ENCODE assay signal across 15 mouse cellular contexts in genomic region chr5:67301722-67302331, GRCm38 (mm10). TPM values are rescaled to one million over a fixed set of nuclear protein-coding genes. Genes with fewer than 3 reads are reported as not detected.
DNase-seq lines count a peak whose midpoint lies in the region; ATAC-seq and TF ChIP-seq lines count a peak whose summit lies in the region.
"Had no signal": no experiment of that assay in that cellular context is flagged by ENCODE, and none has a peak within 500 bp of the region (broad histone marks: within the 10 kb centered on the region; RNA-seq: fewer than 3 reads in every experiment).

No protein-coding gene starts in this region.

- H3K9ac ChIP-seq in MEL (ENCODE audit: control insufficient read depth, low read depth, low read length, poor library complexity, severe bottlenecking), result peak overlapping the region; percentile 38; the same call in 1 of the 2 replicates
- H3K9ac ChIP-seq: embryonic facial prominence, embryonic 15.5 days; intestine, embryonic 15.5 days; limb, embryonic 15.5 days had no signal

- H3K27me3 ChIP-seq in kidney, adult 2 months (replicated peaks; ENCODE audit: control insufficient read depth, insufficient read depth, low read length), result no peaks in the 10 kb centered on the region
- no peaks in the 10 kb centered on the region for H3K27me3 ChIP-seq in MEL (ENCODE audit: control insufficient read depth in 1 of 2, insufficient read depth in 2 of 2, low read length in 2 of 2)
- H3K27me3 ChIP-seq in forebrain, embryonic 10.5 days (ENCODE audit: poor library complexity, severe bottlenecking), result no peaks in the 10 kb centered on the region
- H3K27me3 ChIP-seq: embryonic facial prominence, embryonic 15.5 days; intestine, embryonic 15.5 days; limb, embryonic 15.5 days; megakaryocyte, embryonic 14.5 days had no signal

- peak; percentile 52 for ATAC-seq in megakaryocyte, adult 5-6 weeks (ENCODE audit: poor library complexity, severe bottlenecking)
- ATAC-seq: forebrain, embryonic 14.5 days; intestine, embryonic 15.5 days had no signal

- no peaks in the 10 kb centered on the region for H3K36me3 ChIP-seq in kidney, adult 2 months (ENCODE audit: control insufficient read depth, insufficient read depth, low read length)
- peaks cover 0 to 25% of the 10 kb centered on the region in 2 experiments; a peak in 2 of 4 replicates for H3K36me3 ChIP-seq in MEL (ENCODE audit: control insufficient read depth in 1 of 2, insufficient read depth in 2 of 2, low read length in 2 of 2)
- no peaks in the 10 kb centered on the region for H3K36me3 ChIP-seq in forebrain, embryonic 10.5 days (replicated peaks)
- H3K36me3 ChIP-seq: embryonic facial prominence, embryonic 15.5 days; heart, embryonic 10.5 days; intestine, embryonic 15.5 days; limb, embryonic 15.5 days had no signal

- no peak for TF ChIP-seq POLR2A in kidney, adult 2 months (IDR thresholded peaks at IDR 0.05; ENCODE audit: low read depth, low read length)
- TF ChIP-seq POLR2A in MEL (IDR thresholded peaks at IDR 0.05; ENCODE audit: control insufficient read depth in 1 of 2, insufficient read depth in 1 of 2, low read depth in 1 of 2, low read length in 2 of 2, poor library complexity in 1 of 2), result no peak

- TF ChIP-seq CTCF in kidney, adult 2 months (conservative IDR thresholded peaks at IDR 0.05; ENCODE audit: insufficient read depth, insufficient read length, low read depth, low read length), result no peak
- no peak for TF ChIP-seq CTCF in MEL (IDR thresholded peaks at IDR 0.05 in 2 of 3, conservative IDR thresholded peaks at IDR 0.05 in 1 of 3; ENCODE audit: control insufficient read depth in 1 of 3, insufficient read depth in 1 of 3, low read depth in 2 of 3, low read length in 3 of 3, poor library complexity in 1 of 3, severe bottlenecking in 1 of 3)

- H3K9me3 ChIP-seq in MEL (replicated peaks; ENCODE audit: insufficient read depth, low read length), result no peaks in the 10 kb centered on the region
- H3K9me3 ChIP-seq in forebrain, embryonic 10.5 days, result no peaks in the 10 kb centered on the region
- H3K9me3 ChIP-seq: embryonic facial prominence, embryonic 15.5 days; heart, embryonic 10.5 days; intestine, embryonic 15.5 days; limb, embryonic 15.5 days; megakaryocyte, embryonic 14.5 days had no signal

- no peak for TF ChIP-seq RAD21 in MEL (IDR thresholded peaks at IDR 0.05; ENCODE audit: low read depth, low read length)

- H3K4me3 ChIP-seq in kidney, adult 2 months (ENCODE audit: insufficient read depth, low read depth, low read length), result no peak overlapping the region
- peak overlapping the region; percentile 23 to 25; a peak in 2 of 4 replicates for H3K4me3 ChIP-seq in MEL (ENCODE audit: control insufficient read depth in 1 of 2, insufficient read depth in 1 of 2, low read depth in 2 of 2, low read length in 2 of 2)
- no peak overlapping the region for H3K4me3 ChIP-seq in forebrain, embryonic 10.5 days
- H3K4me3 ChIP-seq: embryonic facial prominence, embryonic 15.5 days; heart, embryonic 10.5 days; intestine, embryonic 15.5 days; limb, embryonic 15.5 days; megakaryocyte, embryonic 14.5 days had no signal

- 65% methylated on average over 8 of the region's 8 CpGs for WGBS in kidney, adult 2 months
- 93% methylated on average over 7 of the region's 8 CpGs for whole genome bisulfite sequencing in forebrain, embryonic 10.5 days

- H3K79me2 ChIP-seq in MEL (ENCODE audit: control insufficient read depth, insufficient read depth, low read length, poor library complexity), result peaks cover under 1% of the 10 kb centered on the region; the same call in 1 of the 2 replicates

- H3K4me1 ChIP-seq in kidney, adult 2 months (ENCODE audit: control insufficient read depth, insufficient read depth, low read length), result peaks cover 25% of the 10 kb centered on the region
- peaks cover 9 to 19% of the 10 kb centered on the region in 2 experiments; a peak in 3 of 4 replicates for H3K4me1 ChIP-seq in MEL (ENCODE audit: control insufficient read depth in 1 of 2, insufficient read depth in 2 of 2, low read length in 2 of 2)
- peaks cover 6% of the 10 kb centered on the region for H3K4me1 ChIP-seq in forebrain, embryonic 10.5 days
- H3K4me1 ChIP-seq: embryonic facial prominence, embryonic 15.5 days; heart, embryonic 10.5 days; intestine, embryonic 15.5 days; limb, embryonic 15.5 days had no signal

- TF ChIP-seq EP300 in MEL (IDR thresholded peaks at IDR 0.05; ENCODE audit: low read depth in 1 of 2, low read length in 2 of 2), result peak; percentile 65 to 75

- peak overlapping the region; percentile 70 for H3K27ac ChIP-seq in kidney, adult 2 months (ENCODE audit: insufficient read depth, low read depth, low read length)
- peak overlapping the region; percentile 93 for H3K27ac ChIP-seq in MEL (ENCODE audit: control insufficient read depth, low read depth, low read length)
- H3K27ac ChIP-seq in forebrain, embryonic 10.5 days, result no peak overlapping the region
- H3K27ac ChIP-seq: embryonic facial prominence, embryonic 15.5 days; heart, embryonic 10.5 days; intestine, embryonic 15.5 days; limb, embryonic 15.5 days; stomach, postnatal 0 days had no signal

- no peak for DNase-seq in kidney, adult 2 months
- no peak for DNase-seq in kidney, postnatal 4 days
- peak; percentile 41 for DNase-seq in A20 (ENCODE audit: low read depth, low spot score)
- peak; percentile 74 for DNase-seq in MEL (ENCODE audit: low read depth, low spot score)
- DNase-seq in cerebellum, postnatal 25 days, result no peak
- no peak for DNase-seq in forebrain, embryonic 10.5 days (ENCODE audit: extremely low spot score, low spot score)
- DNase-seq: thymus, postnatal 36 days had no signal

TF ChIP-seq in MEL, 35 proteins besides CTCF, POLR2A, EP300 and RAD21:
- peak; percentile 56 for TF ChIP-seq GATA1 (IDR thresholded peaks at IDR 0.05; ENCODE audit: low read depth, low read length)
- TF ChIP-seq ELF1 (IDR thresholded peaks at IDR 0.05; ENCODE audit: low read depth, low read length), result peak; percentile 33; the same call in 1 of the 2 replicates
- TF ChIP-seq ETS1 (IDR thresholded peaks at IDR 0.05; ENCODE audit: low read depth, low read length), result 0 out of 2 replicates have a peak, but pooled peaks have one; percentile 68
- peak; percentile 88 for TF ChIP-seq RCOR1 (IDR thresholded peaks at IDR 0.05; ENCODE audit: low read depth, low read length)
- TF ChIP-seq GABPA (IDR thresholded peaks at IDR 0.05; ENCODE audit: low read depth, low read length), result no peak
- peak; percentile 32; the same call in 1 of the 2 replicates for TF ChIP-seq ZNF384 (IDR thresholded peaks at IDR 0.05; ENCODE audit: low read depth, low read length)
- no peak for TF ChIP-seq POLR2AphosphoS2 (IDR thresholded peaks at IDR 0.05; ENCODE audit: low read length)
- peak; percentile 30; the same call in 1 of the 2 replicates for TF ChIP-seq CHD2 (IDR thresholded peaks at IDR 0.05; ENCODE audit: low read length)

RNA-seq across cellular contexts. Expression of gene Slc30a9, which starts 4.9 kb away (rescaled TPM):
- polyA plus RNA-seq in kidney, adult 2 months (2012; rRNA removed), result 52.8 and 55.8 TPM in 2 replicates
- total RNA-seq in MEL (2012; rRNA removed), result 18.9 and 20.2 TPM in 2 replicates
- 100 to 1,000 TPM in 1 of 2 experiments, 10 to 100 TPM in 1; 37.6 to 284 TPM for polyA plus RNA-seq in MEL (2012; ENCODE audit: insufficient read depth in 1 of 2, insufficient read length in 2 of 2, low read depth in 1 of 2, low replicate concordance in 2 of 2, missing spikeins in 1 of 2)
- total RNA-seq in megakaryocyte, adult 5-6 weeks (2015), result 17.4 and 22.5 TPM in 2 replicates
- total RNA-seq in megakaryocyte, adult 5-6 weeks (2017), result 20.3 and 42.4 TPM in 2 replicates
- 85.4 and 87.5 TPM in 2 replicates for polyA plus RNA-seq in forebrain, embryonic 10.5 days (2016; fragmentation: Nextera tagmentation; extraction: Ambion mirVana)

RNA-seq across cellular contexts. Expression of gene Tmem33, which starts 41.5 kb away (rescaled TPM):
- 190 and 218 TPM in 2 replicates for polyA plus RNA-seq in kidney, adult 2 months (2012; rRNA removed)
- total RNA-seq in MEL (2012; rRNA removed), result 71.1 and 79.3 TPM in 2 replicates
- 100 to 1,000 TPM in 1 of 2 experiments, 10 to 100 TPM in 1; 89.8 to 312 TPM for polyA plus RNA-seq in MEL (2012; ENCODE audit: insufficient read depth in 1 of 2, insufficient read length in 2 of 2, low read depth in 1 of 2, low replicate concordance in 2 of 2, missing spikeins in 1 of 2)
- 99.7 and 105 TPM in 2 replicates for total RNA-seq in megakaryocyte, adult 5-6 weeks (2015)
- total RNA-seq in megakaryocyte, adult 5-6 weeks (2017), result 38.6 and 47.3 TPM in 2 replicates
- polyA plus RNA-seq in forebrain, embryonic 10.5 days (2016; fragmentation: Nextera tagmentation; extraction: Ambion mirVana), result 117 and 133 TPM in 2 replicates

Comparison
In these comparisons a context has a peak if more than half of its experiments do, and no peak if none do; other contexts are left out.
1. DNase-seq: peak in A20 (single experiment) and MEL (single experiment); none in kidney, adult 2 months (single experiment), kidney, postnatal 4 days (0 of 2), cerebellum, postnatal 25 days (0 of 2) and forebrain, embryonic 10.5 days (single experiment).
2. H3K4me3 ChIP-seq: peak in MEL (2 of 2); none in kidney, adult 2 months (single experiment) and forebrain, embryonic 10.5 days (single experiment).